Mouse (Mus musculus) 3T3-L1 (cell line): ENCODE data around the gene Pnmt.

Source experiments
- DNase-seq: peaks from one replicate; pipeline ENCODE4 v3.0.0-alpha.2; 2015; ENCODE audit warnings: low read depth, low spot score

Pnmt gene

DNA sequence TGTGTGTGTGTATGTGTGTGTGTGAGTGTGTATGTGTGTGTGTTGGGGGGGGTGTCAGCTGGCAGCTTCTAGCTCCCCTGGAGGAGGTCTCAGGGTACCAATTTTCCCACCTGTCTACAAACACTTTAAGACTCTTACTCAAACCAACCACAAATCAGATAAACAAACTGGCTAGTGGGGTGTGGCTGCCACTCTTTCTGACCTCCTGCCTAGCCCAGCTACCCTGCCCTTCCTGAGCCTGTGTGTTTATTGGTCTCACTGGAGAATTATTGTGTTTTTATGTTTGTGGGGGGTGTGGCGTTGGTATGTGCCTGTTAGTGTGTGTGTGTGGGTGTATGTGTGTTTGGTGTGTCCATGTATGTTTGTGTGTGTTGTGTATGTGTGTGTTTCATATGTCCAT lies 30.8 kb downstream of the Pnmt start:
- no peak for DNase-seq

GRCm38 (mm10) chr11:98418273-98418672 lies 32.0 kb downstream of the Pnmt start:
- no peak for DNase-seq

- no peak for DNase-seq
Observed at GRCm38 (mm10) chr11:98418939-98419547, 32.8 kb downstream of the Pnmt start.

DNA sequence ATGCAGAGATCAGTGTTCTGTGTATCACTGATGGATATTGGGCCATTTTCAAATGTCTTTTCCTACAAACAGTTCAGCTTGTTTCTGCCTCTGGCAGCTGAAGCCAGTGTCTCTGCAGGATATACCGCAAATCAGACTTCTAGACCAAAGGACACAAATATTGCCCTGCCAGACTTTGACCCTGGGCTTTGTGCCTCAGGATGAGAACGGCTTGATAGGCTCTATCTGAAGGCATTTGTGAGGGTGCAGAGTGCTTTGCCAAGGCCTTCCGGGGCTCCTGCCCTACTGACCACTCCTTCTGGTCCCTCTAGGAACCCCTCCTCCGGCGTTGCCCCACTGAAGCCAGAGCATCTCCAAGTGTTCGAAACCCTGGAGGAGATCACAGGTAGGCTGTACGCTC lies 40.3 kb downstream of the Pnmt start:
- no peak for DNase-seq

GRCm38 (mm10) chr11:98428436-98428835 lies 42.2 kb downstream of the Pnmt start:
- no peak for DNase-seq

DNA sequence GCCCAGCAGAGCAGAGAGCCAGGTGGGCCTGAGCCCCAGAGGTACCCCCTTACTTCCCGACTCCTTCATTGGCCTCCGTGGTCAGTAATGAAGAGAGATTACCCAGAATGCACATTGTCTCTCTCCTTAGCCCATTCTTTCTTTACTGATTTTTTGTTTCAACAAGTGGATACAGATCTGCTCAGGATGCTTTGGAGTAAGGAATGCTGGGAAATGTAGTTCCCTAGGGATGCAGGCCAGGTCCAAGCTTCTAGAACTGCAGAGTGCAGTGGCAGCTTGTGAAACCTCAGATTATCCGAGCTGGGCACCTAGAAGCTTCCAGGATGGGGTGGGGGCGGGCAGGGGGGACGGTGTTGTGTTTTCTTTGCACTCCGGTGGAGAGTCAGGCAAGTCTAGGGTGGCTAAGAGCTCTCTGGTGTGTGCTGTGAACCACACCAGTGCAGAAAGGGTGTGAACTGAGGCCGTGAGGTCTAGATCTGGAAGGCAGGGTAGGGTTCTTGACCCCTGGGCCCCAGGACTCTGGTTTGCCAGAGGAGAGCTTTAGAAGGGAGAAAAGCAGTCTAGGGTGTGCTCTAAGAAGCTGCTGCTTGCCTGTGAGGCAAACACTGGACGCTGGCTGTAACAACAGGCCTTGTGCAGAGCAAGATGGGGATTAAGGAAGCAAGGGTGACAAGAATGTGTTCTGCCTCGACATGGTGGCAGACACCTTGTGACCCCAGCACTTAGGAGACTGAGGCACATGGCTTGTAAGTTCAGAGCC lies 45.7 kb downstream of the Pnmt start:
- DNase-seq, result no peak

- no peak for DNase-seq
Observed at GRCm38 (mm10) chr11:98435723-98436122, 49.5 kb downstream of the Pnmt start.

DNA sequence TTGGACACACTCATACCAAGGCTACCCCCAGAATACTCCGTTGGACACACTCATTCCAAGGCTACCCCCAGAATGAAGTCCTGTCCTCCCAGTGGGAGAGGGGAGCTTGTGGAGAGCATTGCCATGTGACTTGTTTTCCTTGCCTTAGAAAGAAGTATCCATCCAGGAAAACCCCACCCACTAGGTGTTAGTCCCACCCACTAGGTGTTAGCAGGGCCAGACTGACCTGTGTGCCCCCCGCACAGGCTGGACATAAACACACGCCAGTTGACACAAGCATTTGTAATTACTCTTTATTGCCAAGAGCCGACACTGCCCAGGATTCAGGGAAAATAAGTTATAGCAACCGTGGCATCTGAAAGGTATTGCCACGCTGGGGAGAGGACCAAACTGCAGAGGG lies 51.2 kb downstream of the Pnmt start:
- DNase-seq, result no peak
